Mouse (Mus musculus) forebrain, embryonic 13.5 days (tissue): ENCODE results near the gene Tmprss11e. TPM values are rescaled to one million over a fixed set of nuclear protein-coding genes. Genes with fewer than 3 reads are reported as not detected.

Source experiments
- ATAC-seq: fragments of 200-750 bp; cut with Nextera tagmentation; 2 replicates; pipeline ENCODE4 v1.8.0; 2017
- H3K27ac ChIP-seq: fragments of 300-500 bp; sonication (generic); 2 replicates; pipeline ENCODE4 v1.5.1; 2015; ENCODE audit warnings: inconsistent platforms, mild to moderate bottlenecking, moderate library complexity
- H3K27me3 ChIP-seq: fragments of 300-500 bp; sonication (generic); 2 replicates; pipeline ENCODE4 v1.6.1; 2015; ENCODE audit warnings: mild to moderate bottlenecking, inconsistent platforms
- H3K36me3 ChIP-seq: fragments of 300-500 bp; sonication (generic); 2 replicates; pipeline ENCODE4 v1.6.1; 2015; ENCODE audit warnings: mild to moderate bottlenecking, inconsistent platforms; ENCODE audit not compliant: poor library complexity, severe bottlenecking
- H3K4me1 ChIP-seq: fragments of 300-500 bp; sonication (generic); 2 replicates; pipeline ENCODE4 v1.6.1; 2015; ENCODE audit warnings: inconsistent platforms
- H3K4me2 ChIP-seq: fragments of 300-500 bp; sonication (generic); 2 replicates; pipeline ENCODE4 v1.6.1; 2015; ENCODE audit warnings: inconsistent platforms, mild to moderate bottlenecking, moderate library complexity
- H3K4me3 ChIP-seq: fragments of 300-500 bp; sonication (generic); 2 replicates; pipeline ENCODE4 v1.5.1; 2015; ENCODE audit warnings: mild to moderate bottlenecking, inconsistent platforms
- H3K9ac ChIP-seq: fragments of 300-500 bp; sonication (generic); 2 replicates; pipeline ENCODE4 v1.6.1; 2015; ENCODE audit warnings: mild to moderate bottlenecking, inconsistent platforms
- H3K9me3 ChIP-seq: fragments of 300-500 bp; sonication (generic); replicated peaks from 2 replicates; pipeline ENCODE4 v1.6.1; 2016; ENCODE audit warnings: inconsistent platforms
- WGBS: fragments of 180-500 bp; shearing (Covaris S2); methylation state at CpG from one replicate; pipeline ENCODE4 v1.1.7; 2015; 5-methylcytosine and 5-hydroxymethylcytosine counted together
- polyA plus RNA-seq: library from polyadenylated mRNA; unstranded; fragments of >200 nt; fragmentation: Nextera tagmentation; extraction: Ambion mirVana; gene quantifications from 2 replicates; pipeline ENCODE4 v1.2.1, GENCODE M21; 2015

Tmprss11e gene
- not detected in 2 replicates for polyA plus RNA-seq

- Histone ChIP-seq H3K4me1 (no peaks in the 10 kb centered on the region), H3K4me3 (no peak within 1 kb of the TSS), H3K27me3 (peaks cover 9% of the 10 kb centered on the region; the same call in 1 of the 2 replicates), H3K9ac (no peak within 1 kb of the TSS), H3K9me3 (no peaks in the 10 kb centered on the region), H3K27ac (no peak within 1 kb of the TSS), H3K36me3 (no peaks in the 10 kb centered on the region), H3K4me2 (no peak within 1 kb of the TSS)
- 79% methylated on average over 4 of the region's 4 CpGs for WGBS
- ATAC-seq: no peak
Observed at GRCm38 (mm10) chr5:86745715-86746114, at the start of gene Tmprss11e. TSS of gene Tmprss11e (minus strand) at chr5:86745815.

- Histone ChIP-seq H3K4me2 (no peak overlapping the region), H3K36me3 (no peaks in the 10 kb centered on the region), H3K9ac (no peak overlapping the region), H3K4me1 (no peaks in the 10 kb centered on the region), H3K27me3 (no peaks in the 10 kb centered on the region), H3K27ac (no peak overlapping the region), H3K9me3 (no peaks in the 10 kb centered on the region), H3K4me3 (no peak overlapping the region)
- ATAC-seq: no peak
- 77% methylated on average over 8 of the region's 8 CpGs for WGBS
Observed at GRCm38 (mm10) chr5:86792807-86793206, 47.2 kb upstream of the Tmprss11e start.

- H3K4me3 ChIP-seq: no peak overlapping the region
- H3K27me3 ChIP-seq: no peaks in the 10 kb centered on the region
- no peaks in the 10 kb centered on the region for H3K36me3 ChIP-seq
- no peak overlapping the region for H3K4me2 ChIP-seq
- no peak overlapping the region for H3K9ac ChIP-seq
- no peaks in the 10 kb centered on the region for H3K4me1 ChIP-seq
- H3K9me3 ChIP-seq: no peaks in the 10 kb centered on the region
- H3K27ac ChIP-seq: no peak overlapping the region
- no peak for ATAC-seq
- 61% methylated on average over 4 of the region's 4 CpGs for WGBS
Observed at GRCm38 (mm10) chr5:86792249-86792648, 46.6 kb upstream of the Tmprss11e start.

GRCm38 (mm10) chr5:86789954-86790353, 44.3 kb upstream of the Tmprss11e start:
- H3K4me1 ChIP-seq: no peaks in the 10 kb centered on the region
- H3K4me3 ChIP-seq: no peak overlapping the region
- WGBS: 79% methylated on average over 2 of the region's 2 CpGs
- no peaks in the 10 kb centered on the region for H3K27me3 ChIP-seq
- no peak overlapping the region for H3K4me2 ChIP-seq
- H3K9ac ChIP-seq: no peak overlapping the region
- no peaks in the 10 kb centered on the region for H3K36me3 ChIP-seq
- ATAC-seq: no peak
- no peak overlapping the region for H3K27ac ChIP-seq
- H3K9me3 ChIP-seq: no peaks in the 10 kb centered on the region

GRCm38 (mm10) chr5:86786798-86787197, 41.2 kb upstream of the Tmprss11e start:
- Histone ChIP-seq H3K9ac (no peak overlapping the region), H3K4me3 (no peak overlapping the region), H3K27me3 (no peaks in the 10 kb centered on the region), H3K36me3 (no peaks in the 10 kb centered on the region), H3K27ac (no peak overlapping the region), H3K4me1 (no peaks in the 10 kb centered on the region), H3K4me2 (no peak overlapping the region), H3K9me3 (no peaks in the 10 kb centered on the region)
- WGBS: 24% methylated on average over 1 of the region's 1 CpGs
- ATAC-seq: no peak

GRCm38 (mm10) chr5:86784205-86784604, 38.6 kb upstream of the Tmprss11e start:
- no peaks in the 10 kb centered on the region for H3K27me3 ChIP-seq
- no peak overlapping the region for H3K27ac ChIP-seq
- no peak overlapping the region for H3K4me3 ChIP-seq
- H3K4me1 ChIP-seq: no peaks in the 10 kb centered on the region
- H3K9me3 ChIP-seq: no peaks in the 10 kb centered on the region
- no peaks in the 10 kb centered on the region for H3K36me3 ChIP-seq
- ATAC-seq: no peak
- no peak overlapping the region for H3K4me2 ChIP-seq
- 60% methylated on average over 1 of the region's 1 CpGs for WGBS
- no peak overlapping the region for H3K9ac ChIP-seq

- Histone ChIP-seq H3K27ac (no peak overlapping the region), H3K4me2 (no peak overlapping the region), H3K27me3 (no peaks in the 10 kb centered on the region), H3K36me3 (no peaks in the 10 kb centered on the region), H3K9ac (no peak overlapping the region), H3K4me3 (no peak overlapping the region), H3K9me3 (no peaks in the 10 kb centered on the region), H3K4me1 (no peaks in the 10 kb centered on the region)
- 78% methylated on average over 8 of the region's 8 CpGs for WGBS
- no peak for ATAC-seq
Observed at GRCm38 (mm10) chr5:86783059-86783458, 37.4 kb upstream of the Tmprss11e start.

- Histone ChIP-seq H3K9me3 (no peaks in the 10 kb centered on the region), H3K4me1 (no peaks in the 10 kb centered on the region), H3K4me2 (no peak overlapping the region), H3K36me3 (no peaks in the 10 kb centered on the region), H3K27me3 (no peaks in the 10 kb centered on the region), H3K4me3 (no peak overlapping the region), H3K9ac (no peak overlapping the region), H3K27ac (no peak overlapping the region)
- no peak for ATAC-seq
- WGBS: 81% methylated on average over 1 of the region's 1 CpGs
Observed at GRCm38 (mm10) chr5:86778471-86778870, 32.9 kb upstream of the Tmprss11e start.

GRCm38 (mm10) chr5:86776941-86777340, 31.3 kb upstream of the Tmprss11e start:
- H3K27me3 ChIP-seq: no peaks in the 10 kb centered on the region
- no peaks in the 10 kb centered on the region for H3K4me1 ChIP-seq
- no peak overlapping the region for H3K4me3 ChIP-seq
- H3K36me3 ChIP-seq: no peaks in the 10 kb centered on the region
- H3K4me2 ChIP-seq: no peak overlapping the region
- no peak overlapping the region for H3K27ac ChIP-seq
- no peak for ATAC-seq
- H3K9me3 ChIP-seq: no peaks in the 10 kb centered on the region
- no peak overlapping the region for H3K9ac ChIP-seq
- WGBS: 95% methylated on average over 5 of the region's 5 CpGs

GRCm38 (mm10) chr5:86771010-86771409, 25.4 kb upstream of the Tmprss11e start:
- Histone ChIP-seq H3K27ac (no peak overlapping the region), H3K27me3 (no peaks in the 10 kb centered on the region), H3K9ac (no peak overlapping the region), H3K9me3 (no peaks in the 10 kb centered on the region), H3K4me2 (no peak overlapping the region), H3K4me3 (no peak overlapping the region), H3K36me3 (no peaks in the 10 kb centered on the region), H3K4me1 (no peaks in the 10 kb centered on the region)
- no peak for ATAC-seq

GRCm38 (mm10) chr5:86769015-86769658, 23.5 kb upstream of the Tmprss11e start:
- H3K36me3 ChIP-seq: no peaks in the 10 kb centered on the region
- no peaks in the 10 kb centered on the region for H3K4me1 ChIP-seq
- no peak for ATAC-seq
- no peaks in the 10 kb centered on the region for H3K27me3 ChIP-seq
- no peak overlapping the region for H3K4me3 ChIP-seq
- no peak overlapping the region for H3K4me2 ChIP-seq
- no peaks in the 10 kb centered on the region for H3K9me3 ChIP-seq
- H3K9ac ChIP-seq: no peak overlapping the region
- H3K27ac ChIP-seq: no peak overlapping the region
- WGBS: 48% methylated on average over 3 of the region's 3 CpGs

GRCm38 (mm10) chr5:86742796-86743195, 2.8 kb downstream of the Tmprss11e start:
- 0 out of 2 replicates have a peak, but pooled peaks cover 5% of the 10 kb centered on the region for H3K27me3 ChIP-seq
- no peaks in the 10 kb centered on the region for H3K9me3 ChIP-seq
- no peak overlapping the region for H3K4me3 ChIP-seq
- 84% methylated on average over 3 of the region's 3 CpGs for WGBS
- no peak overlapping the region for H3K4me2 ChIP-seq
- no peaks in the 10 kb centered on the region for H3K36me3 ChIP-seq
- H3K4me1 ChIP-seq: no peaks in the 10 kb centered on the region
- no peak overlapping the region for H3K9ac ChIP-seq
- ATAC-seq: no peak
- no peak overlapping the region for H3K27ac ChIP-seq

GRCm38 (mm10) chr5:86741146-86741545, 4.5 kb downstream of the Tmprss11e start:
- Histone ChIP-seq H3K4me2 (no peak overlapping the region), H3K9me3 (no peaks in the 10 kb centered on the region), H3K4me1 (no peaks in the 10 kb centered on the region), H3K36me3 (no peaks in the 10 kb centered on the region), H3K4me3 (no peak overlapping the region), H3K27me3 (0 out of 2 replicates have a peak, but pooled peaks cover 5% of the 10 kb centered on the region), H3K27ac (no peak overlapping the region), H3K9ac (no peak overlapping the region)
- ATAC-seq: no peak
- WGBS: 88% methylated on average over 5 of the region's 5 CpGs
